Mouse (Mus musculus): Measurements from ENCODE around the gene Smim15. TPM values are rescaled to one million over a fixed set of nuclear protein-coding genes. Genes with fewer than 3 reads are reported as not detected.

Gene Smim15
- total RNA-seq, 1 experiment, result 54.5 TPM

DNA sequence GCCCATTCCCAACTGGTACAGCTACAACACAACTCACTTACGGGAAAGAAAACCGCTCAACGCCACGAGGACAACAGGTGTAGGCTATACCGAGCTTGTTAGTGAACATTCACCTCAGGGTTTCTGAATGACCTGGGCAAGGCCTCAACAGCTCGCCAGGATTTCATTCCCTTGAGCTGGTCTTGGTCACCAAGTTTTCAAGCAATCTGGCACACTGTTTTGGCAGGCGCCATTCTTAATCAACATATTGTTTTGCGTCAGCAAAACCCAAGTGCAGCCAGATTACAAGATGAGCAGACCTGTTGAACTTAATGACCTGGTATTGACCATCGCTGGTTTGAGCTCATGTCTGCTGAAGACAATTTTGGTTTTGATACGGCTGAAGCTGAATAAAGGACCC is 25.9 kb downstream of the Smim15 start:
- Histone ChIP-seq H3K4me1 (ENCODE audit: control insufficient read depth in 2 of 2, insufficient read depth in 2 of 2, low read length in 2 of 2, poor library complexity in 1 of 2) (no peaks in the 10 kb centered on the region), H3K4me3 (ENCODE audit: insufficient read depth in 1 of 2, low read depth in 1 of 2, low read length in 2 of 2, poor library complexity in 1 of 2, severe bottlenecking in 1 of 2) (no peak overlapping the region), H3K9ac (ENCODE audit: insufficient read depth, low read depth, low read length, poor library complexity, severe bottlenecking) (no peak overlapping the region), H3K9me3 (ENCODE audit: control insufficient read depth, insufficient read depth, low read depth, low read length) (no peaks in the 10 kb centered on the region), H3K27ac (ENCODE audit: insufficient read depth, low read depth, low read length, poor library complexity, severe bottlenecking) (no peak overlapping the region), H3K36me3 (ENCODE audit: control insufficient read depth, insufficient read depth, low read length, poor library complexity, severe bottlenecking) (no peaks in the 10 kb centered on the region)
- no peak for DNase-seq (ENCODE audit: low read depth, low spot score)
- TF ChIP-seq MAFK (IDR thresholded peaks at IDR 0.05; ENCODE audit: insufficient read depth, low read depth, low read length), result no peak
- no peak for TF ChIP-seq HCFC1 (IDR thresholded peaks at IDR 0.05; ENCODE audit: borderline replicate concordance, insufficient read depth, low read length)
- no peak for TF ChIP-seq CHD2 (IDR thresholded peaks at IDR 0.05; ENCODE audit: low read depth, low read length)
- TF ChIP-seq ZNF384 (IDR thresholded peaks at IDR 0.05; ENCODE audit: low read depth, low read length), result no peak
- no peak for TF ChIP-seq ZC3H11A (IDR thresholded peaks at IDR 0.05; ENCODE audit: borderline replicate concordance, low read depth, low read length)
- in situ Hi-C loops (cut with MboI; ENCODE audit: low sequenced_read_pairs in 2 of 2, unreplicated experiment in 2 of 2), result no loop called here

DNA sequence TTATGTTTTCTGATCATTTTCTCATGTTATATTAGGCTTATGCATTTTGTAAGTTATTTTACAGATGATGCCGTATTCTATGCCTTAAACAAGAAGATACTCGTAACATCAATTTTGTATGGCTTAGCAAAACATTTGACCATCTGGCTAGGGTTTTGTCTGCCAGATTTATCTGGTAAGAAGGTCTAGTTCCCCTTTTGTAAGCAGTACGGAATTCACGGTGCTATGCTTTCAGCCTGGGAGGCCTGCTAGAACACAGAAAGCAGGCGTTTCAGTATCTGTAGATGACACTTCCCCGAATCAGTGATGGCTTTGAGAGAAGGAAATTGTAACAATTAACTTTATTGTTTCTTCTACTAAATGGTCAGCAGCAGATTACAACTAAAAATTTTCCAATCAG is 33.2 kb downstream of the Smim15 start:
- TF ChIP-seq HCFC1 (IDR thresholded peaks at IDR 0.05; ENCODE audit: borderline replicate concordance, insufficient read depth, low read length) (no peak), ZNF384 (IDR thresholded peaks at IDR 0.05; ENCODE audit: low read depth, low read length) (no peak), CHD2 (IDR thresholded peaks at IDR 0.05; ENCODE audit: low read depth, low read length) (no peak), MAFK (IDR thresholded peaks at IDR 0.05; ENCODE audit: insufficient read depth, low read depth, low read length) (no peak), ZC3H11A (IDR thresholded peaks at IDR 0.05; ENCODE audit: borderline replicate concordance, low read depth, low read length) (no peak)
- no peaks in the 10 kb centered on the region for H3K36me3 ChIP-seq (ENCODE audit: control insufficient read depth, insufficient read depth, low read length, poor library complexity, severe bottlenecking)
- no peak overlapping the region for H3K4me3 ChIP-seq (ENCODE audit: insufficient read depth in 1 of 2, low read depth in 1 of 2, low read length in 2 of 2, poor library complexity in 1 of 2, severe bottlenecking in 1 of 2)
- in situ Hi-C loops (cut with MboI; ENCODE audit: low sequenced_read_pairs in 2 of 2, unreplicated experiment in 2 of 2), result no loop called here
- H3K9ac ChIP-seq (ENCODE audit: insufficient read depth, low read depth, low read length, poor library complexity, severe bottlenecking), result no peak overlapping the region
- H3K4me1 ChIP-seq (ENCODE audit: control insufficient read depth in 2 of 2, insufficient read depth in 2 of 2, low read length in 2 of 2, poor library complexity in 1 of 2), result no peaks in the 10 kb centered on the region
- H3K27ac ChIP-seq (ENCODE audit: insufficient read depth, low read depth, low read length, poor library complexity, severe bottlenecking), result no peak overlapping the region
- H3K9me3 ChIP-seq (ENCODE audit: control insufficient read depth, insufficient read depth, low read depth, low read length), result no peaks in the 10 kb centered on the region
- no peak for DNase-seq (ENCODE audit: low read depth, low spot score)

DNA sequence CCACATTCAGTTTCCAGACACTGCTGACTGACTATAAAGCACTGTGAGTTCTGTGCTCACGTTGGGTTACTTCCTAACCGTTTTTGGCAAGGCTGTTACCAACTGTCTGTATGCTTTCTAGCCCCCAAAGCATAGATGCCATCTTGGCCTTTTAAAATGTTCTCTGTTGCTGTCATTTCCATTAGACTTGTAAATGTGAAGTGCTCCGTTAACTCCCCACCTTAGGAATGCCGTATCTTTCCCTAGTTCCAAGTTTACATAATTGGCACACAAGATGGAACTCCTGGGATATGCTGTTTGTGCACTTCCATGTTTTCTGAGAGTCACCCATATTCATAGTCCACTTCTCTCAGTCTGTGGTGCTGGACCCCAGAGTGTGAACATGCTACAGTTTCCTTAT is 33.7 kb downstream of the Smim15 start:
- H3K36me3 ChIP-seq (ENCODE audit: control insufficient read depth, insufficient read depth, low read length, poor library complexity, severe bottlenecking), result no peaks in the 10 kb centered on the region
- in situ Hi-C loops (cut with MboI; ENCODE audit: low sequenced_read_pairs in 2 of 2, unreplicated experiment in 2 of 2), result no loop called here
- no peak overlapping the region for H3K4me3 ChIP-seq (ENCODE audit: insufficient read depth in 1 of 2, low read depth in 1 of 2, low read length in 2 of 2, poor library complexity in 1 of 2, severe bottlenecking in 1 of 2)
- no peaks in the 10 kb centered on the region for H3K4me1 ChIP-seq (ENCODE audit: control insufficient read depth in 2 of 2, insufficient read depth in 2 of 2, low read length in 2 of 2, poor library complexity in 1 of 2)
- no peak overlapping the region for H3K27ac ChIP-seq (ENCODE audit: insufficient read depth, low read depth, low read length, poor library complexity, severe bottlenecking)
- no peak for DNase-seq (ENCODE audit: low read depth, low spot score)
- no peak overlapping the region for H3K9ac ChIP-seq (ENCODE audit: insufficient read depth, low read depth, low read length, poor library complexity, severe bottlenecking)
- H3K9me3 ChIP-seq (ENCODE audit: control insufficient read depth, insufficient read depth, low read depth, low read length), result no peaks in the 10 kb centered on the region
- TF ChIP-seq CHD2 (IDR thresholded peaks at IDR 0.05; ENCODE audit: low read depth, low read length), result no peak
- TF ChIP-seq ZNF384 (IDR thresholded peaks at IDR 0.05; ENCODE audit: low read depth, low read length), result no peak
- no peak for TF ChIP-seq MAFK (IDR thresholded peaks at IDR 0.05; ENCODE audit: insufficient read depth, low read depth, low read length)
- TF ChIP-seq ZC3H11A (IDR thresholded peaks at IDR 0.05; ENCODE audit: borderline replicate concordance, low read depth, low read length), result no peak
- no peak for TF ChIP-seq HCFC1 (IDR thresholded peaks at IDR 0.05; ENCODE audit: borderline replicate concordance, insufficient read depth, low read length)

DNA sequence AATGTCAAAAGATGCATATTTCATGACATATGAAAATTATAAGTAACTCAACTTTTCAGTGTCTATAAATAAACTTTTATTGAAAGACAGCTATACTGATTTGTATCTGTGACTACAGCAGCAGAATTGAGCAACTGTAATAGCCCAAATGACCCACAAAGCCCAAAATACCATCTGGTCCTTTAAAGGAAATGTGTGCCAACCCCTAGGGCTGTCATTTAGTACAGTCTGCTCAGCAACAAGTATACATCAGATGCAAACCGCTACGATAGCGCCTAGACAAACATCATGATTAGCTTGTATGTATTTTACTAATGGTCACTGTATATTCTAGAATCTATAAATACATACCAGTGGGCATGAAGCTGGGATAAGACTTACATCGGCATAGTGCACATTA is 39.8 kb downstream of the Smim15 start:
- Histone ChIP-seq H3K4me3 (ENCODE audit: insufficient read depth in 1 of 2, low read depth in 1 of 2, low read length in 2 of 2, poor library complexity in 1 of 2, severe bottlenecking in 1 of 2) (no peak overlapping the region), H3K9ac (ENCODE audit: insufficient read depth, low read depth, low read length, poor library complexity, severe bottlenecking) (no peak overlapping the region), H3K9me3 (ENCODE audit: control insufficient read depth, insufficient read depth, low read depth, low read length) (no peaks in the 10 kb centered on the region), H3K36me3 (ENCODE audit: control insufficient read depth, insufficient read depth, low read length, poor library complexity, severe bottlenecking) (no peaks in the 10 kb centered on the region), H3K4me1 (ENCODE audit: control insufficient read depth in 2 of 2, insufficient read depth in 2 of 2, low read length in 2 of 2, poor library complexity in 1 of 2) (no peaks in the 10 kb centered on the region), H3K27ac (ENCODE audit: insufficient read depth, low read depth, low read length, poor library complexity, severe bottlenecking) (no peak overlapping the region)
- in situ Hi-C loops (cut with MboI; ENCODE audit: low sequenced_read_pairs in 2 of 2, unreplicated experiment in 2 of 2), result no loop called here
- TF ChIP-seq ZC3H11A (IDR thresholded peaks at IDR 0.05; ENCODE audit: borderline replicate concordance, low read depth, low read length), result no peak
- DNase-seq (ENCODE audit: low read depth, low spot score), result no peak

DNA sequence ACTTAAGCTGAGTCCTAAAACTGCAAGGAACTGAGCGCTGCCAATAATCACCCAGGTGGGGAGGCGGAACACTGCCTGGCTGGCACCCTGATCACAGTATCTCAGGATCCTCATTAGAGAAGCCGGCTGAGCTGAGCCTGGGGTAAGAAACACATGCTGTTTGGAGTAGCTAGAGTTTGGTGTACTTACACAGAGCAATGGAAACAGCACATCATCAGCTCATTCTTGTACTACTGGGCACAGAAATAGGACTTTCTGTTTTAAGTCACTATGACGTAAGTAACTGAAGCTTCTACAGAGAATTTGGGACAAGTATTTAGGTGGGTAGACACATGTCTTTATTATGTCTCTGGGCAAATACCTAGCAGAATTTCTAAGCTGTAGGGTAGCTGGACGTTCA is 41.8 kb downstream of the Smim15 start:
- peaks cover 4% of the 10 kb centered on the region; the same call in 1 of the 2 replicates for H3K36me3 ChIP-seq (ENCODE audit: control insufficient read depth, insufficient read depth, low read length, poor library complexity, severe bottlenecking)
- H3K4me1 ChIP-seq (ENCODE audit: control insufficient read depth in 2 of 2, insufficient read depth in 2 of 2, low read length in 2 of 2, poor library complexity in 1 of 2), result no peaks in the 10 kb centered on the region
- no peak overlapping the region for H3K9ac ChIP-seq (ENCODE audit: insufficient read depth, low read depth, low read length, poor library complexity, severe bottlenecking)
- H3K27ac ChIP-seq (ENCODE audit: insufficient read depth, low read depth, low read length, poor library complexity, severe bottlenecking), result no peak overlapping the region
- in situ Hi-C loops (cut with MboI; ENCODE audit: low sequenced_read_pairs in 2 of 2, unreplicated experiment in 2 of 2), result no loop called here
- no peaks in the 10 kb centered on the region for H3K9me3 ChIP-seq (ENCODE audit: control insufficient read depth, insufficient read depth, low read depth, low read length)
- TF ChIP-seq ZNF384 (IDR thresholded peaks at IDR 0.05; ENCODE audit: low read depth, low read length) (no peak), CHD2 (IDR thresholded peaks at IDR 0.05; ENCODE audit: low read depth, low read length) (no peak), MAFK (IDR thresholded peaks at IDR 0.05; ENCODE audit: insufficient read depth, low read depth, low read length) (no peak)
- DNase-seq (ENCODE audit: low read depth, low spot score), result no peak
- H3K4me3 ChIP-seq (ENCODE audit: insufficient read depth in 1 of 2, low read depth in 1 of 2, low read length in 2 of 2, poor library complexity in 1 of 2, severe bottlenecking in 1 of 2), result no peak overlapping the region

Data from ES-E14 (cell line).